Mouse (Mus musculus) stomach, postnatal 0 days (tissue): ENCODE data around the gene Mtln. TPM values are rescaled to one million over a fixed set of nuclear protein-coding genes. Genes with fewer than 3 reads are reported as not detected.

Source experiments
- ATAC-seq: fragments of 200-750 bp; cut with Nextera tagmentation; 2 replicates; pipeline ENCODE4 v1.8.0; 2017; ENCODE audit not compliant: low FRiP score, low TSS enrichment
- DNase-seq: peaks from one replicate; pipeline ENCODE4 v3.0.0-alpha.2; 2016; ENCODE audit warnings: low spot score
- H3K27ac ChIP-seq: fragments of 300-500 bp; sonication (generic); replicated peaks from 2 replicates; pipeline ENCODE4 v1.5.1; 2014; ENCODE audit warnings: mild to moderate bottlenecking, control low read depth
- H3K27me3 ChIP-seq: fragments of 300-500 bp; sonication (generic); 2 replicates; pipeline ENCODE4 v1.6.1; 2014; ENCODE audit warnings: low read length; ENCODE audit not compliant: control insufficient read depth, insufficient read depth
- H3K36me3 ChIP-seq: fragments of 300-500 bp; sonication (generic); 2 replicates; pipeline ENCODE4 v1.6.1; 2014; ENCODE audit warnings: low read length, mixed read lengths; ENCODE audit not compliant: control insufficient read depth, insufficient read depth
- H3K4me1 ChIP-seq: fragments of 300-500 bp; sonication (generic); replicated peaks from 2 replicates; pipeline ENCODE4 v1.6.1; 2014; ENCODE audit warnings: antibody characterized with exemption; ENCODE audit not compliant: control insufficient read depth, insufficient read depth
- H3K4me2 ChIP-seq: fragments of 300-500 bp; sonication (generic); replicated peaks from 2 replicates; pipeline ENCODE4 v1.6.1; 2014; ENCODE audit warnings: low read depth, mild to moderate bottlenecking, control low read depth, moderate library complexity
- H3K4me3 ChIP-seq: fragments of 300-500 bp; sonication (generic); 2 replicates; pipeline ENCODE4 v1.5.1; 2014; ENCODE audit warnings: low read depth, low read length, control low read depth
- H3K9ac ChIP-seq: fragments of 300-500 bp; sonication (generic); 2 replicates; pipeline ENCODE4 v1.6.1; 2014; ENCODE audit warnings: mild to moderate bottlenecking, low read length, control low read depth, mixed read lengths
- H3K9me3 ChIP-seq: fragments of 300-500 bp; sonication (generic); 2 replicates; pipeline ENCODE4 v1.6.1; 2016; ENCODE audit warnings: low read length; ENCODE audit not compliant: control insufficient read depth
- CTCF ChIP-seq: IDR thresholded peaks from 2 replicates; pipeline ENCODE4 v1.5.1; 2016; ENCODE audit warnings: antibody characterized with exemption, low read depth, mild to moderate bottlenecking, moderate library complexity
- EP300 ChIP-seq: optimal IDR thresholded peaks from 2 replicates; pipeline ENCODE3; 2016; ENCODE audit warnings: antibody characterized with exemption
- WGBS: fragments of 180-500 bp; shearing (Covaris S2); extraction: QIAGEN DNeasy Blood & Tissue Kit; methylation state at CpG from one replicate; pipeline ENCODE4 v1.1.7; 2014; 5-methylcytosine and 5-hydroxymethylcytosine counted together
- polyA plus RNA-seq: library from polyadenylated mRNA; unstranded; fragments of >200 nt; fragmentation: Nextera tagmentation; extraction: Ambion mirVana; gene quantifications from 2 replicates; pipeline ENCODE4 v1.2.1, GENCODE M21; 2015

Gene Mtln
- polyA plus RNA-seq, 1 experiment from 2014 or later = 66.5 TPM

DNA sequence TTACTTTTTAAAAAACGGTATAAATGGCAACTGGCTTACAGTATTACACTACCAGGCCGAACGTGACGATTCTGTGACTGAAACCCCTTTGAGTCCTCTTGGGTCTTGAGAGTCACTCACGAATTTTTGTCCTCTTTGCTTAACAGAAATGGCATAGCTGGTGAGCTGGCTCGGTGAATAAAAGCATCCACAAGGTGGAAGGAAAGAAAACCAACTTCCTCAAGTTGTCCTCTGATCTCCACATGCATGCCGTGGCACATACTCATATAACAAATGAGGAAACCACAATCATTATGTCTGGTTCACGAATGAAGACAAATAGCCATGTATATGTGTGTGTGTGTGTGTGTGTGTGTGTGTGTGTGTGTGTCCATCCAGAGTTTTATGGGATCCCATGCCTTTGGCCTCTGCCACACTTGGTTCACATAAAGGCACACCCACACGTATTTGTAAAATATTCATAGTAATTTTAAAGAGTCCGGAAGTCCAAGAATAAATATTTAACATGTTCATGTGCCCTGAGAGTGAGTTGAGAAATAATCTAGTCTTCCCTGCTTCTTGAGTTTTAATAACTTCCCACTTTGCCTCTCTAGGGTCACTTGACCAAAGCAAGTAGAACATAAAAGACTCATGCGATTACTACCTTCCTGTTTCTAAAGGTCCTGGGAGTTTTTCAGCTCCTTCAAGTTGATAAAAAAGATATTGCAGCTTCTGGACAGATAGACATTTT lies 40.0 kb upstream of the Mtln start:
- no peaks in the 10 kb centered on the region; the same call in 1 of the 2 replicates for H3K27me3 ChIP-seq
- 27% methylated on average over 11 of the region's 11 CpGs for WGBS
- no peak overlapping the region for H3K27ac ChIP-seq
- no peak for TF ChIP-seq CTCF
- no peak for TF ChIP-seq EP300
- no peak overlapping the region; the same call in 1 of the 2 replicates for H3K9ac ChIP-seq
- H3K4me3 ChIP-seq = peak overlapping the region; percentile 74
- H3K4me1 ChIP-seq = no peaks in the 10 kb centered on the region
- peaks cover under 1% of the 10 kb centered on the region; the same call in 1 of the 2 replicates for H3K36me3 ChIP-seq
- DNase-seq (no peak), ATAC-seq (peak; percentile 61)
- no peaks in the 10 kb centered on the region for H3K9me3 ChIP-seq
- H3K4me2 ChIP-seq = peak overlapping the region; percentile 94

DNA sequence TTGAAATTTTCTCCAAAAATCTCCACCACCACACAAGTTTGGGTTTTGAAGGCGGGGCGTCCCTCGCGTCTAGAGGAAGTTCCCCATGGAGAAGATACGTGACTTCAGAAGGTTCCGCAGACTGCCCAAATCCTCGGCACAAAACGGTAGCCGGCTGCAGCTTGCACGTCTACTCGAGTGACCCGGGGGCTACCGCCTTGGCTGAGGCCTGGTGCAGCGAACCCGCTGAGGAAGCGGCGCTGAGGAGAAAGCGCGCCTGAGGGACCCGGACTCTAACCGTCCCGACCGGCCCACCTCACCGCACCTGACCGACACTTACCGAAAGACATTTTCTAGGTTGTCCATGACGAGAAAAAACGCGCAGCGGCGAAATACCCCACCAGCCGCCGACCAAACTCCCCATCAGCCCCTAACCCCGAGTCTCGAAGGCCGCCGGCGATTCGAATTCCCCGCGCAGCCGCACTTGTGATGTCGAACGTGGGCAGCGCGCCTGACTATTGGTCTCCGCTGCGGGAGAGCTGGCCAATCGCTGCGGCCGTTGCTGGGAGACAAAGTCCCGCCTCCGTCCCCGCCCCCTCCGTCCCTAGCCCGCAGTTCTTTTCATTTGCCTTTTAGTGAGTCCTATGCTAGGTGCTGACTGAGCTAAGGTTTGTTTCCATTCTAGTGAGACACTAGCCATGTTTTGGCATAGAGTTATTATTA lies 39.3 kb upstream of the Mtln start, which contains the start of gene Bub1:
TSS of gene Bub1 (minus strand) at position 465 of the 702 bp plus-strand sequence.
- Histone ChIP-seq H3K9ac (peak within 1 kb of the TSS; percentile 58), H3K36me3 (peaks cover 2% of the 10 kb centered on the region; the same call in 1 of the 2 replicates), H3K4me1 (no peaks in the 10 kb centered on the region), H3K9me3 (no peaks in the 10 kb centered on the region), H3K4me3 (peak within 1 kb of the TSS; percentile 74), H3K27ac (no peak within 1 kb of the TSS), H3K27me3 (no peaks in the 10 kb centered on the region; the same call in 1 of the 2 replicates), H3K4me2 (peak within 1 kb of the TSS; percentile 94)
- TF ChIP-seq CTCF (no peak), EP300 (no peak)
- ATAC-seq = peak; percentile 99
- under 1% methylated on average over 56 of the region's 56 CpGs for WGBS
- peak; percentile 94 for DNase-seq

DNA sequence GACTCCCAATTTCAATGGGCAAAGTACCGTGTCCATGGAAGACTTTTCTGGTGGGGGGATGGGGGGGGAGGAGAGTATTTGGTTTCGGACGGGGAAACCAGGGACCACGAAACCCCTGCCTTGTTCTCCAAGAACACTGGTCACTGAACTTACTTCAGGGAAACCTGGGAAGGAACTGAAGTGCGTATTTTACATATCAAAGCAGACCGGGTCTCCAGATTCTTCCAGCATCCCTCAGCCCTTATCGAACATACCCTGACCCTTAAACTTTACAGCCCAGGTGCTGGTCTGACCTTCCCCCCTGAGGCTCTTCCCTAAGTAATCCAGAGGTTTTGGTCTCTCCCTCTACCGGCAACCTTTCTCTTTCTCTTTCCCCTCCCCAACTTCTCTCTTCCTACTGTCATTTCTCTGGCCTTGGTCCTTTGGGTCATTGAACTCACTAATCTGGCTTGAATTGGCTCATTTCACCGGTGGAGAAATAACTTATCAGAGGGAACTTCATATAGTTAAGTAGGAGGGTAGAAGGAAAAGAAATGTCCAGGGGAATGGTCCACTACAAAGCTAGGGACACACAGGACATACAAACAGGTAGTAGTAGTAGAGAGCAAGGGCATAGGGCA lies 2.5 kb downstream of the Mtln start:
- Histone ChIP-seq H3K9ac (no peak overlapping the region), H3K27me3 (no peaks in the 10 kb centered on the region), H3K36me3 (no peaks in the 10 kb centered on the region), H3K27ac (no peak overlapping the region), H3K4me2 (peak overlapping the region; percentile 77), H3K4me1 (0 out of 2 replicates have a peak, but pooled peaks cover 4% of the 10 kb centered on the region), H3K9me3 (no peaks in the 10 kb centered on the region), H3K4me3 (peak overlapping the region; percentile 73; the same call in 1 of the 2 replicates)
- TF ChIP-seq EP300 = no peak
- no peak for TF ChIP-seq CTCF
- 34% methylated on average over 9 of the region's 9 CpGs for WGBS
- ATAC-seq = no peak
- no peak for DNase-seq

DNA sequence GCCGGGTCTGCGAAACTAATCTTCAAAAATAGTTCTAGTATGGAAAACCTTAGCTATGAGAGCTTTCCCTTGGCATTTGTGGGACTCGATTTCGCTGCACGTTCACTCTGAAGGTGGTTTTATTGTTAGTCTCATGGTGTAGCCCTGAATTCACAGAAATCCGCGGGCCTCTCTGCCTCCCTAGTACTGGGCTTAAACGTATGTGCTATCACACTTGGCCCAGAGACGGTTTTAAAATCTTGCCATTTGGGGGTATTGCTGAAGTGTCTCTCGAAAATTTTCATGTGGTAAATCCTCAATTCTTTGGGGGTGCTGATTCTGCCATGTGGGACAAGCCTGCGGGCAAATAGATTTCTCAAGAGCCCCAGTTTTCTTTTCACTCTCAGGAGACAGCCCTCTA lies 3.1 kb downstream of the Mtln start:
- TF ChIP-seq CTCF (no peak), EP300 (no peak)

DNA sequence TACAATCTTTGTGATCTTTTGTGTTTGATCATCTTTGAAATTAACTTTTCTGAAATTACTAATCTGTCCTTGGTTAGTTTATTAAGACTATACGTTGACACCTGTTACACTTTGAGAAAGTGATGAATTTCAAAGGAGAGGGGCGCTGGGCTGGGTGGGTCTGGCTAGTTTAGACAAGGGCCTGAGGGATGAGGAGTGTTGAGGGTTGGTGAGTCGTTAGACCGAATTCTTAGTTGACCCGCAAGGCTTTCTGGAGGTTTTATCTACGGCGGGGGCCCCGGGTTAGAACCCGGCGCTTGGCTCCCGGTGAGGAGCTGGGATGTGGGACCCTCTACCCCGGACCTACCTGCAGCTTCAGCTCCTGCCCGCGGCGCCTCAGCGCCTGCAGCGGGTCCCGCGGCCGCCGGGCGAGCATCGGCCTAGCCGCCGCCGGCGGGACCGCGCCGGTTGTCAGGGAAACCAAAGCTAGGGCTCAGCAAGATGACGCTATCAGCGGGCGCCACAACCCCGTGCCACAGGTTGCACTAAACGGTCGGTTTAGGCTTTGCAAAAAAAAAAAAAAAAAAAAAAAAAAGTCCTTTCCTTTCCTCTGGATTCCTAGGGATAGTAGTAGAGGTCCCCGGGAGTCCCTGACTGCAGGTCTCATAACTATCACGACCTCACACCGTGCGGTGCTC lies 3.7 kb downstream of the Mtln start, which contains the start of gene Nphp1:
TSS of gene Nphp1 (minus strand) at position 458 of the 677 bp plus-strand sequence.
- peak; percentile 89 for DNase-seq
- Histone ChIP-seq H3K4me2 (peak within 1 kb of the TSS; percentile 77), H3K27ac (peak within 1 kb of the TSS; percentile 53; the same call in 1 of the 2 replicates), H3K27me3 (no peaks in the 10 kb centered on the region), H3K4me3 (peak within 1 kb of the TSS; percentile 73), H3K9ac (peak within 1 kb of the TSS; percentile 83), H3K9me3 (no peaks in the 10 kb centered on the region), H3K4me1 (0 out of 2 replicates have a peak, but pooled peaks cover 4% of the 10 kb centered on the region), H3K36me3 (no peaks in the 10 kb centered on the region)
- ATAC-seq = peak; percentile 85
- 1% methylated on average over 40 of the region's 40 CpGs for WGBS
- TF ChIP-seq EP300 (no peak), CTCF (no peak)

More for the DNA sequence above, 3.1 kb downstream of the Mtln start:
- H3K27me3 ChIP-seq = no peaks in the 10 kb centered on the region
- H3K4me2 ChIP-seq = peak overlapping the region; percentile 77
- ATAC-seq = no peak
- no peaks in the 10 kb centered on the region for H3K9me3 ChIP-seq
- peak; percentile 19 for DNase-seq
- peak overlapping the region; percentile 53; the same call in 1 of the 2 replicates for H3K27ac ChIP-seq
- 0 out of 2 replicates have a peak, but pooled peaks cover 4% of the 10 kb centered on the region for H3K4me1 ChIP-seq
- H3K36me3 ChIP-seq = no peaks in the 10 kb centered on the region
- WGBS = 6% methylated on average over 11 of the region's 11 CpGs
- peak overlapping the region; percentile 83 for H3K9ac ChIP-seq
- peak overlapping the region; percentile 73 for H3K4me3 ChIP-seq
